Mouse (Mus musculus): ENCODE results near the gene Nsun4. TPM values are rescaled to one million over a fixed set of nuclear protein-coding genes. Genes with fewer than 3 reads are reported as not detected.

Nsun4 gene
- polyA plus RNA-seq, 1 experiment, result 23.7 TPM

DNA sequence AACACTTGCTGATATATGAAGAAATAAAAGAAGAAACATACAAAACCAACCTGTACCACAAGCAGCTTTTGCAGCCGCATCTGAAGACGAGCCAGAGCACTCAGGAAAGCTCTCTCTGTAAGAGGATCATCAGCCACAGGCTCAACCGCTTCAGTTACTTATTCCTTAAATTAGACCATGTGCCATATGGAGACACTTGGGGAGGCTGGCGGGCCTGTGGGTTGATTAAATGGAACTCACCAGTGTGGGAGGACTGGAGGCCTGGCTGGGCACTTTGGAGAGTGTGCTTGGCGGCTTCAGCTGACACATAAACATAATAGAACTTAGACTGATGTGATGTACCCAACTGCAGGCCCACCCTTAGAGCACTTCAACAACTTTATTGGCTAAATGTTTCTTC, 20.3 kb downstream of the Nsun4 start:
- Histone ChIP-seq H3K36me3 (ENCODE audit: control insufficient read depth, insufficient read depth) (peaks cover 26% of the 10 kb centered on the region), H3K27me3 (ENCODE audit: control insufficient read depth, insufficient read depth, insufficient read length) (no peaks in the 10 kb centered on the region), H3K4me3 (no peak overlapping the region), H3K79me2 (ENCODE audit: control insufficient read depth, insufficient read depth) (no peaks in the 10 kb centered on the region), H3K4me2 (ENCODE audit: low read depth) (no peak overlapping the region), H3ac (ENCODE audit: control insufficient read depth, insufficient read length) (no peak overlapping the region)
- no peak for TF ChIP-seq USF1 (IDR thresholded peaks at IDR 0.05; ENCODE audit: low read depth)
- TF ChIP-seq POLR2A (IDR thresholded peaks at IDR 0.05; ENCODE audit: insufficient read length, low read depth), result no peak
- TF ChIP-seq TCF3 (IDR thresholded peaks at IDR 0.05; ENCODE audit: insufficient read length, low read depth), result no peak
- TF ChIP-seq REST (IDR thresholded peaks at IDR 0.05; ENCODE audit: insufficient read depth, insufficient read length), result no peak
- TF ChIP-seq POLR2AphosphoS2 (IDR thresholded peaks at IDR 0.05; ENCODE audit: insufficient read length, low read depth), result no peak
- no peak for TF ChIP-seq CEBPB (IDR thresholded peaks at IDR 0.05; ENCODE audit: insufficient read depth, poor library complexity, severe bottlenecking)
- TF ChIP-seq MAX (IDR thresholded peaks at IDR 0.05; ENCODE audit: low read depth), result no peak
- no peak for TF ChIP-seq MYOG (IDR thresholded peaks at IDR 0.05; ENCODE audit: control insufficient read depth in 1 of 3, insufficient read depth in 1 of 3, insufficient read length in 2 of 3, low read depth in 2 of 3)
- no peak for TF ChIP-seq E2F4 (IDR thresholded peaks at IDR 0.05; ENCODE audit: insufficient read depth)
- TF ChIP-seq TCF12 (IDR thresholded peaks at IDR 0.05; ENCODE audit: insufficient read depth, poor library complexity, severe bottlenecking), result no peak
- no peak for TF ChIP-seq SRF (IDR thresholded peaks at IDR 0.05; ENCODE audit: control insufficient read depth, insufficient read length, low read depth)
- no peak for TF ChIP-seq MYOD1 (IDR thresholded peaks at IDR 0.05; ENCODE audit: control insufficient read depth in 1 of 3, insufficient read length in 2 of 3, low read depth in 2 of 3)

DNA sequence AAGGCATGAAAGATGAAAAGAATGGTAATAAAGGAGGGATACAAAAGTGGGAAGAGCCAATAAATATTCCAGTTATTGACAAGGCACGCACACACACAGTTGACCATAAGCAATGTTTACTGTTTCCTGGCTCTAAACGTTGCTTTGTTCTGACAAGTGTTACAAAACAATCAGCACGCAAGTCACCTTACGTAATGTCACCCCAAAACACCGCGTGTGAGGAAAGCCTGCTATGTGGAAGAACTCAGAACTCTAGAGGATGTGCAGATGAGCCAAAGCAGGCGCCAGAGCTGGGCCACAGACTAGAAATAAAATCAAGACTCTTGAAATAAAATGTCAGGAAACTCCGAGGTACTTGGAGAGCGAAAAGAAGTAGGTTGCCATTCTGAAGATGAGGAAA, 20.8 kb downstream of the Nsun4 start:
- H3K4me2 ChIP-seq (ENCODE audit: low read depth), result no peak overlapping the region
- TF ChIP-seq MYOG (IDR thresholded peaks at IDR 0.05; ENCODE audit: control insufficient read depth in 1 of 3, insufficient read depth in 1 of 3, insufficient read length in 2 of 3, low read depth in 2 of 3) (no peak), REST (IDR thresholded peaks at IDR 0.05; ENCODE audit: insufficient read depth, insufficient read length) (no peak), USF1 (IDR thresholded peaks at IDR 0.05; ENCODE audit: low read depth) (no peak)
- H3K36me3 ChIP-seq (ENCODE audit: control insufficient read depth, insufficient read depth), result peaks cover 26% of the 10 kb centered on the region
- no peaks in the 10 kb centered on the region for H3K79me2 ChIP-seq (ENCODE audit: control insufficient read depth, insufficient read depth)
- H3ac ChIP-seq (ENCODE audit: control insufficient read depth, insufficient read length), result no peak overlapping the region
- H3K27me3 ChIP-seq (ENCODE audit: control insufficient read depth, insufficient read depth, insufficient read length), result no peaks in the 10 kb centered on the region
- H3K4me3 ChIP-seq, result no peak overlapping the region

DNA sequence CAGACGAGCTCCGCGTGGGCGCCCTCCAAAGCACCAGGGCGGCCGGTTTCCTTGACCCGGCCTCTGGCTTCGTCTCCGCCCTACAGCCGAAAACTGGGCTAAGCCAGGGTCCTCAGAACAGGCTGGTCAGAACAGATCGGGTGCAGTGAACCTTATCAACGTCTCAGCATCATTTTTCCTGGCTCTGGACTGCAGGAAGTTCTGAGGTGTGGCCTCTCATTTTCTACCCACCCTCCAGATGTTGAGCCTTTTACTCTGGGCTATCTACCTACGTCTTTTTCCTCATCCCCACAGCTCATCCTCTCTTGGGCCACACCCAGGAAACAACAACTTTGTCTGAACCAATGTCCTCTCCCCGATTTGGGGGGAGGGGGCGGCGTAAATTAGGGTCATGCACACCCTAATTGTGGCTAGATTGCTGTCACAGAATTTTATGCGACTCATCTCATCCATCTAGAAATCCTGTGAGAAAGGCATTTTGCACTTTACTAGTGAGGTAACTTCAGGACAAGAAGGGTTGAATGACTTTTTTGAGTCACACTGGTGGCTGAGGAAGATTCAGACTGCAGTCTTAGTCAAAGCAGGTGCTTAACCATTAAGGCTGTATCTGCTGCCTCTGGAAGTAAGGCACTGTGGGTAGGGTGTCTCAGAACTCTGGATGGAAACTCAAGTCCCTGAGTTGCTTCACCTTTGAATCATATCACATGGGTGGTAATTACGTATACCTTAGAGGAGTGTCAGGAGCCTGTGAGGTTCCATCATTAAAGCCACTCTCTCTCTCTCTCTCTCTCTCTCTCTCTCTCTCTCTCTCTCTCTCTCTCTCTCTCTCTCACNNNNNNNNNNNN, 35.6 kb downstream of the Nsun4 start, which contains the start of gene Faah:
Gene Faah, minus strand, starts transcription at position 25 of the 845 bp plus-strand sequence.
- H3ac ChIP-seq (ENCODE audit: control insufficient read depth, insufficient read length), result no peak within 1 kb of the TSS
- no peaks in the 10 kb centered on the region for H3K36me3 ChIP-seq (ENCODE audit: control insufficient read depth, insufficient read depth)
- peak within 1 kb of the TSS; percentile 12 for H3K4me3 ChIP-seq
- TF ChIP-seq POLR2A (IDR thresholded peaks at IDR 0.05; ENCODE audit: insufficient read length, low read depth), result no peak
- no peak for TF ChIP-seq TCF12 (IDR thresholded peaks at IDR 0.05; ENCODE audit: insufficient read depth, poor library complexity, severe bottlenecking)
- no peak for TF ChIP-seq SRF (IDR thresholded peaks at IDR 0.05; ENCODE audit: control insufficient read depth, insufficient read length, low read depth)
- TF ChIP-seq MYOD1 (IDR thresholded peaks at IDR 0.05; ENCODE audit: control insufficient read depth in 1 of 3, insufficient read length in 2 of 3, low read depth in 2 of 3), result no peak
- no peak for TF ChIP-seq TCF3 (IDR thresholded peaks at IDR 0.05; ENCODE audit: insufficient read length, low read depth)
- no peak for TF ChIP-seq MAX (IDR thresholded peaks at IDR 0.05; ENCODE audit: low read depth)
- TF ChIP-seq USF1 (IDR thresholded peaks at IDR 0.05; ENCODE audit: low read depth), result no peak
- no peak for TF ChIP-seq POLR2AphosphoS2 (IDR thresholded peaks at IDR 0.05; ENCODE audit: insufficient read length, low read depth)
- TF ChIP-seq REST (IDR thresholded peaks at IDR 0.05; ENCODE audit: insufficient read depth, insufficient read length), result no peak
- TF ChIP-seq MYOG (IDR thresholded peaks at IDR 0.05; ENCODE audit: control insufficient read depth in 1 of 3, insufficient read depth in 1 of 3, insufficient read length in 2 of 3, low read depth in 2 of 3), result no peak
- no peak for TF ChIP-seq CEBPB (IDR thresholded peaks at IDR 0.05; ENCODE audit: insufficient read depth, poor library complexity, severe bottlenecking)
- no peak for TF ChIP-seq E2F4 (IDR thresholded peaks at IDR 0.05; ENCODE audit: insufficient read depth)
- H3K27me3 ChIP-seq (ENCODE audit: control insufficient read depth, insufficient read depth, insufficient read length), result peaks cover 63% of the 10 kb centered on the region
- no peaks in the 10 kb centered on the region for H3K79me2 ChIP-seq (ENCODE audit: control insufficient read depth, insufficient read depth)
- H3K4me2 ChIP-seq (ENCODE audit: low read depth), result peak within 1 kb of the TSS; percentile 84

DNA sequence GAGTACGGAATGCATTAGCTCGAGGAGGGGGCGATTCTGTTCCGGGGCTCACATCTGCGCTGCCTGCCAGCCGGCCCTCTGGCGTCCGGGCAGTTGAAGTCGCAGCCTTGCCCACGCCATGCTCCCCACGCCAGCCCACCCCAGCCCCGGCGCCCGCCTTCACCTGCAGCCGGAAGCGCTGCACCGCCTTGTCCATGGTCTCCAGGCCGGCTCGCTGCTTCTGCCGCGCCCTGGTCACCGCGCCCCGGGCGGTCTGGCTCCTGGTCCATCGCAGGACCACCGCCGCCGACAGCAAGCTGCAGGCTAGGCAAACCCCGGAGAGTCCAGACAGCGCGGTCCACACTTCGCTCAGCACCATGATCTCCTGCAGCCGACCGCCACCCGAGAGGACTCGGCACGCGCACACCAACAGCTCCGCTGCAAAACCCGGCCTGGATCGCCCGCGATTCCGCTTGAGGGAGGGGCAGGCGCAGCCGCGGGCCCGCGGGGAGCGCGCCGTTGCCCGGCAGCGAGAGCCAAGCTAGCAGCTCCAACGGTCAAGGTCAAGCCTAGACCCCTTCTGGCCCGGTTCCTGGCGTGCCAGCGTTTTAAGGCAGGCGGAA, 36.3 kb downstream of the Nsun4 start:
- H3K79me2 ChIP-seq (ENCODE audit: control insufficient read depth, insufficient read depth), result no peaks in the 10 kb centered on the region
- TF ChIP-seq MAX (IDR thresholded peaks at IDR 0.05; ENCODE audit: low read depth) (no peak), E2F4 (IDR thresholded peaks at IDR 0.05; ENCODE audit: insufficient read depth) (no peak), POLR2AphosphoS2 (IDR thresholded peaks at IDR 0.05; ENCODE audit: insufficient read length, low read depth) (no peak), SRF (IDR thresholded peaks at IDR 0.05; ENCODE audit: control insufficient read depth, insufficient read length, low read depth) (no peak), CEBPB (IDR thresholded peaks at IDR 0.05; ENCODE audit: insufficient read depth, poor library complexity, severe bottlenecking) (no peak), POLR2A (IDR thresholded peaks at IDR 0.05; ENCODE audit: insufficient read length, low read depth) (no peak), MYOD1 (IDR thresholded peaks at IDR 0.05; ENCODE audit: control insufficient read depth in 1 of 3, insufficient read length in 2 of 3, low read depth in 2 of 3) (no peak), TCF3 (IDR thresholded peaks at IDR 0.05; ENCODE audit: insufficient read length, low read depth) (no peak), MYOG (IDR thresholded peaks at IDR 0.05; ENCODE audit: control insufficient read depth in 1 of 3, insufficient read depth in 1 of 3, insufficient read length in 2 of 3, low read depth in 2 of 3) (no peak), USF1 (IDR thresholded peaks at IDR 0.05; ENCODE audit: low read depth) (no peak), TCF12 (IDR thresholded peaks at IDR 0.05; ENCODE audit: insufficient read depth, poor library complexity, severe bottlenecking) (no peak)
- H3K27me3 ChIP-seq (ENCODE audit: control insufficient read depth, insufficient read depth, insufficient read length), result peaks cover 64% of the 10 kb centered on the region
- H3K4me3 ChIP-seq, result peak overlapping the region; percentile 12
- H3K36me3 ChIP-seq (ENCODE audit: control insufficient read depth, insufficient read depth), result no peaks in the 10 kb centered on the region
- peak overlapping the region; percentile 84 for H3K4me2 ChIP-seq (ENCODE audit: low read depth)
- H3ac ChIP-seq (ENCODE audit: control insufficient read depth, insufficient read length), result no peak overlapping the region
